Mouse (Mus musculus): Measurements from ENCODE around the gene Thrb. TPM values are rescaled to one million over a fixed set of nuclear protein-coding genes. Genes with fewer than 3 reads are reported as not detected.

Thrb gene
- total and polyA plus RNA-seq, 2 experiments from 2014 or later = 2.1 to 8.9 TPM

GRCm38 (mm10) chr14:17900414-17900795 lies 240.3 kb downstream of the Thrb start:
- Histone ChIP-seq H3K9me3 (ENCODE audit: low read length) (no peaks in the 10 kb centered on the region), H3K4me1 (ENCODE audit: insufficient read depth, low read length) (no peaks in the 10 kb centered on the region), H3K27ac (ENCODE audit: low read depth, low read length) (no peak overlapping the region), H3K4me3 (ENCODE audit: low read depth, low read length) (no peak overlapping the region), H3K27me3 (ENCODE audit: insufficient read depth, low read length) (no peaks in the 10 kb centered on the region), H3K9ac (replicated peaks; ENCODE audit: low read length, poor library complexity, severe bottlenecking) (no peak overlapping the region), H3K4me2 (ENCODE audit: low read depth, low read length, poor library complexity, severe bottlenecking) (no peak overlapping the region), H3K36me3 (ENCODE audit: insufficient read depth, low read length) (no peaks in the 10 kb centered on the region)
- TF ChIP-seq CTCF (IDR thresholded peaks at IDR 0.05) = no peak
- ATAC-seq (ENCODE audit: low FRiP score) (peak; percentile 44; the same call in 1 of the 2 replicates), DNase-seq (ENCODE audit: low spot score) (peak; percentile 51)
- WGBS = 43% methylated on average over 3 of the region's 3 CpGs

GRCm38 (mm10) chr14:17902426-17902825 lies 242.4 kb downstream of the Thrb start:
- no peak overlapping the region for H3K4me3 ChIP-seq (ENCODE audit: low read depth, low read length)
- no peaks in the 10 kb centered on the region for H3K9me3 ChIP-seq (ENCODE audit: low read length)
- H3K27me3 ChIP-seq (ENCODE audit: insufficient read depth, low read length) = no peaks in the 10 kb centered on the region
- no peak overlapping the region for H3K27ac ChIP-seq (ENCODE audit: low read depth, low read length)
- no peak overlapping the region for H3K4me2 ChIP-seq (ENCODE audit: low read depth, low read length, poor library complexity, severe bottlenecking)
- no peak for TF ChIP-seq CTCF (IDR thresholded peaks at IDR 0.05)
- H3K9ac ChIP-seq (replicated peaks; ENCODE audit: low read length, poor library complexity, severe bottlenecking) = no peak overlapping the region
- DNase-seq (ENCODE audit: low spot score) (no peak), ATAC-seq (ENCODE audit: low FRiP score) (no peak)
- H3K36me3 ChIP-seq (ENCODE audit: insufficient read depth, low read length) = no peaks in the 10 kb centered on the region
- H3K4me1 ChIP-seq (ENCODE audit: insufficient read depth, low read length) = no peaks in the 10 kb centered on the region
- 79% methylated on average over 2 of the region's 2 CpGs for WGBS

- ATAC-seq (ENCODE audit: low FRiP score) = no peak
- no peaks in the 10 kb centered on the region for H3K9me3 ChIP-seq (ENCODE audit: low read length)
- TF ChIP-seq CTCF (IDR thresholded peaks at IDR 0.05) = no peak
- no peak for DNase-seq (ENCODE audit: low spot score)
- no peaks in the 10 kb centered on the region for H3K27me3 ChIP-seq (ENCODE audit: insufficient read depth, low read length)
- WGBS = 67% methylated on average over 2 of the region's 2 CpGs
- no peaks in the 10 kb centered on the region for H3K4me1 ChIP-seq (ENCODE audit: insufficient read depth, low read length)
- H3K36me3 ChIP-seq (ENCODE audit: insufficient read depth, low read length) = no peaks in the 10 kb centered on the region
- no peak overlapping the region for H3K4me2 ChIP-seq (ENCODE audit: low read depth, low read length, poor library complexity, severe bottlenecking)
- H3K27ac ChIP-seq (ENCODE audit: low read depth, low read length) = no peak overlapping the region
- no peak overlapping the region for H3K9ac ChIP-seq (replicated peaks; ENCODE audit: low read length, poor library complexity, severe bottlenecking)
- no peak overlapping the region for H3K4me3 ChIP-seq (ENCODE audit: low read depth, low read length)
Observed at GRCm38 (mm10) chr14:17903121-17903520, 243.1 kb downstream of the Thrb start.

GRCm38 (mm10) chr14:17904554-17904953 lies 244.5 kb downstream of the Thrb start:
- ATAC-seq (ENCODE audit: low FRiP score) (no peak), DNase-seq (ENCODE audit: low spot score) (peak; percentile 10)
- H3K4me3 ChIP-seq (ENCODE audit: low read depth, low read length) = no peak overlapping the region
- no peaks in the 10 kb centered on the region for H3K36me3 ChIP-seq (ENCODE audit: insufficient read depth, low read length)
- H3K4me1 ChIP-seq (ENCODE audit: insufficient read depth, low read length) = no peaks in the 10 kb centered on the region
- peak; percentile 41 for TF ChIP-seq CTCF (IDR thresholded peaks at IDR 0.05)
- H3K9ac ChIP-seq (replicated peaks; ENCODE audit: low read length, poor library complexity, severe bottlenecking) = no peak overlapping the region
- H3K4me2 ChIP-seq (ENCODE audit: low read depth, low read length, poor library complexity, severe bottlenecking) = no peak overlapping the region
- WGBS = 69% methylated on average over 1 of the region's 1 CpGs
- no peak overlapping the region for H3K27ac ChIP-seq (ENCODE audit: low read depth, low read length)
- no peaks in the 10 kb centered on the region for H3K9me3 ChIP-seq (ENCODE audit: low read length)
- no peaks in the 10 kb centered on the region for H3K27me3 ChIP-seq (ENCODE audit: insufficient read depth, low read length)

GRCm38 (mm10) chr14:17905627-17906026 lies 245.6 kb downstream of the Thrb start:
- H3K4me3 ChIP-seq (ENCODE audit: low read depth, low read length) = no peak overlapping the region
- TF ChIP-seq CTCF (IDR thresholded peaks at IDR 0.05) = no peak
- DNase-seq (ENCODE audit: low spot score) = no peak
- WGBS = 86% methylated on average over 3 of the region's 3 CpGs
- H3K9me3 ChIP-seq (ENCODE audit: low read length) = no peaks in the 10 kb centered on the region
- no peak for ATAC-seq (ENCODE audit: low FRiP score)
- no peak overlapping the region for H3K9ac ChIP-seq (replicated peaks; ENCODE audit: low read length, poor library complexity, severe bottlenecking)
- no peak overlapping the region for H3K4me2 ChIP-seq (ENCODE audit: low read depth, low read length, poor library complexity, severe bottlenecking)
- no peaks in the 10 kb centered on the region for H3K27me3 ChIP-seq (ENCODE audit: insufficient read depth, low read length)
- no peaks in the 10 kb centered on the region for H3K4me1 ChIP-seq (ENCODE audit: insufficient read depth, low read length)
- no peak overlapping the region for H3K27ac ChIP-seq (ENCODE audit: low read depth, low read length)
- H3K36me3 ChIP-seq (ENCODE audit: insufficient read depth, low read length) = no peaks in the 10 kb centered on the region

GRCm38 (mm10) chr14:17906931-17907330 lies 246.9 kb downstream of the Thrb start:
- no peak overlapping the region for H3K9ac ChIP-seq (replicated peaks; ENCODE audit: low read length, poor library complexity, severe bottlenecking)

More at GRCm38 (mm10) chr14:17906931-17907330, 246.9 kb downstream of the Thrb start:
- H3K4me3 ChIP-seq (ENCODE audit: low read depth, low read length) = no peak overlapping the region
- TF ChIP-seq CTCF (IDR thresholded peaks at IDR 0.05) = no peak
- H3K4me2 ChIP-seq (ENCODE audit: low read depth, low read length, poor library complexity, severe bottlenecking) = no peak overlapping the region
- H3K9me3 ChIP-seq (ENCODE audit: low read length) = no peaks in the 10 kb centered on the region
- no peaks in the 10 kb centered on the region for H3K36me3 ChIP-seq (ENCODE audit: insufficient read depth, low read length)
- 79% methylated on average over 4 of the region's 4 CpGs for WGBS
- no peak for ATAC-seq (ENCODE audit: low FRiP score)
- H3K27ac ChIP-seq (ENCODE audit: low read depth, low read length) = no peak overlapping the region
- H3K27me3 ChIP-seq (ENCODE audit: insufficient read depth, low read length) = no peaks in the 10 kb centered on the region
- DNase-seq (ENCODE audit: low spot score) = no peak
- H3K4me1 ChIP-seq (ENCODE audit: insufficient read depth, low read length) = no peaks in the 10 kb centered on the region
